Mouse (Mus musculus): Measurements from ENCODE around the gene Trf. TPM values are rescaled to one million over a fixed set of nuclear protein-coding genes. Genes with fewer than 3 reads are reported as not detected.

The Trf gene
- polyA plus RNA-seq (2014; fragmentation: Illumina TruSeq; extraction: RNeasy Lipid Tissue Mini Kit (QIAGEN cat#74804); ENCODE audit: low read depth, low replicate concordance), result 28.4 TPM

DNA sequence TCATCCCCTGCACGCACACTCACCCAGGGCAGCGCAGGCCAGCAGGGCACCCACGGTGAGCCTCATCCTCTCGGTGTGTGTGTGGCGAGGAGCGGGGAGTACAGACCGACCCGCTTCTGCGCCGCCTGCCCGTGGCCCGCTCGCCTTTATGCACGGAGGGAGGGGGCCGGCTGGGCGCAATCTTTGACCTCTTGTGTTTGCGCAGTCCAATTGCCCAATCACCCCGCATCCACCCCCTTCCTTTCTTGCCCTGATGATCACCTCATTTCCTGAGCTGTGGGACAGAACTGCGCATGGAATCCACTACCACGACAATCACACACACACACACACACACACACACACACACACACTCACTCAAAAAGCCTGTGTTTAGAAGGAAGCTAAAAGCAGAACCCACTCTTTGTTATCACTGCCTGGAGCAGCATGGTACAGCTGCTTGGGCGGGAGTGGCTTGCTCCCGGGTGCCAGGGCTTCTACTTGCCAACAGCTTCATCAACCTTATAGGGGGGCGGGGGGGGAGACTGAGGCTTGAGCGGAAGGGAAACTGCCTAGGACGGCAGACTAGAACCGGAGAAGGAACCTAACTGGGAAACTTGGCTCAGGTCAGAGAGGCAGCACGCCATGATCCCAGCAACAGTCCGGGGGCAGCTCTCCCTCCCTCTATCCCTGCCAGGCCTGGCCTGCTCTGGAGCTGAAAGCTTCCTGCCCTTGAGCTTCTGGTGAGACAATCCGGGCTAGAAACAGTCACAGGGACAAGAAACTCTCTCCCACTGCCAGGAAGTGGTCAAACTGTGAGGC lies at the start of gene Trf, which contains the start of gene Gm20425:
TSS of gene Trf (minus strand) at position 294 of the 801 bp plus-strand sequence.
TSS of gene Gm20425 (minus strand) at position 157 of the 801 bp plus-strand sequence.

DNA sequence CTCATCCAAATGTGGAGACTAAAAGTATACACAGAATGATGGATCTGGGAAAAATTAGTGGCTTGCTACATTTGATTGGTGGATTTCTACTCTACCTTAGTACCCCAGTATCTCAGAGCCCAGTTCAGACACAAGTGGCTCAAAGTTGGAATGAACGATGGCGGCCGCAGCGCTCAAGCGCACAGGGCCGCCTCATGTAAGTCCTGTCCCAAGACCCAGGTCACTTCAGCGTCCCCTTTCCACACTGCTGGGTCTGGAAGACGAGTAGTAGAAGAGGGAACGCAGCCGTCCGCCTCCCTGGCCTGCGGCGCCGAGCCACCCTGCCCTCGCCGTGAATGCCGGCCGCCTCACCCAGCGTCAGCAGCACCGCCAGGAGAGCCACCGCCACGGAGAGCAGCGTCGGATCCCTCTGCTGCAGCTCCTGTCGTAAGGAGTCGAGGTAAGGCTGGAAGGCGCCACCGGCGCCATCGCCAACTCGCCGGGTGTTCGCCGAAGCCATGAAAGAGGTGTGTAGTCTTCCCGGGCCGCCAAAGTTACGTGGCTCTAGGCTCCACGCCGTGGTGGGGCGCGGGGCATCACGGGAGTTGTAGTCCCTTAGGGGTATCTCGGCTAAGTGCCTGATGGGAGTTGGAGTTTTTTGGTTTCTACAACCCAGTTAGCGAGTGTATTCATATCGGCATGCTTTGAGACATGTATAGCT lies 28.5 kb downstream of the Trf start, which contains the start of gene Srprb:
TSS of gene Srprb (minus strand) at position 577 of the 700 bp plus-strand sequence.

Other genes starting within 250 kb of the Trf start
- gene Slco2a1, start 241.7 kb downstream of the Trf start, polyA plus RNA-seq (2014; fragmentation: Illumina TruSeq; extraction: RNeasy Lipid Tissue Mini Kit (QIAGEN cat#74804); ENCODE audit: low read depth, low replicate concordance), result 0.29 TPM
- 0.76 TPM for gene Rab6b, start 118.7 kb downstream of the Trf start, polyA plus RNA-seq (2014; fragmentation: Illumina TruSeq; extraction: RNeasy Lipid Tissue Mini Kit (QIAGEN cat#74804); ENCODE audit: low read depth, low replicate concordance)
- gene Srprb, start 28.3 kb downstream of the Trf start, polyA plus RNA-seq (2014; fragmentation: Illumina TruSeq; extraction: RNeasy Lipid Tissue Mini Kit (QIAGEN cat#74804); ENCODE audit: low read depth, low replicate concordance), result 9.0 TPM
- 4.4 TPM for gene Gm20425, start 137 bp downstream of the Trf start, polyA plus RNA-seq (2014; fragmentation: Illumina TruSeq; extraction: RNeasy Lipid Tissue Mini Kit (QIAGEN cat#74804); ENCODE audit: low read depth, low replicate concordance)
- gene 1300017J02Rik, start 74.6 kb upstream of the Trf start, polyA plus RNA-seq (2014; fragmentation: Illumina TruSeq; extraction: RNeasy Lipid Tissue Mini Kit (QIAGEN cat#74804); ENCODE audit: low read depth, low replicate concordance), result 23.1 TPM
- gene Topbp1, start 74.8 kb upstream of the Trf start, polyA plus RNA-seq (2014; fragmentation: Illumina TruSeq; extraction: RNeasy Lipid Tissue Mini Kit (QIAGEN cat#74804); ENCODE audit: low read depth, low replicate concordance), result 82.5 TPM
- gene Cdv3, start 135.4 kb upstream of the Trf start, polyA plus RNA-seq (2014; fragmentation: Illumina TruSeq; extraction: RNeasy Lipid Tissue Mini Kit (QIAGEN cat#74804); ENCODE audit: low read depth, low replicate concordance), result 498 TPM
- not detected for gene Bfsp2, start 250.0 kb upstream of the Trf start, polyA plus RNA-seq (2014; fragmentation: Illumina TruSeq; extraction: RNeasy Lipid Tissue Mini Kit (QIAGEN cat#74804); ENCODE audit: low read depth, low replicate concordance)